Mouse (Mus musculus) erythroblast, embryonic 14.5 days (primary cell): ENCODE data around the gene Osbpl5. TPM values are rescaled to one million over a fixed set of nuclear protein-coding genes. Genes with fewer than 3 reads are reported as not detected.

Source experiments
- H3K27me3 ChIP-seq: 2 replicates; pipeline ENCODE4 v1.6.1; 2012; ENCODE audit warnings: inconsistent platforms; ENCODE audit not compliant: control insufficient read depth
- H3K36me3 ChIP-seq: 2 replicates; pipeline ENCODE4 v1.6.1; 2012; ENCODE audit warnings: mild to moderate bottlenecking, inconsistent platforms; ENCODE audit not compliant: control insufficient read depth
- H3K4me1 ChIP-seq: 2 replicates; pipeline ENCODE4 v1.6.1; 2012; ENCODE audit warnings: inconsistent platforms; ENCODE audit not compliant: control insufficient read depth
- H3K4me3 ChIP-seq: replicated peaks from 2 replicates; pipeline ENCODE3; 2012; ENCODE audit warnings: moderate library complexity, mild to moderate bottlenecking, inconsistent platforms
- H3K9me3 ChIP-seq: 2 replicates; pipeline ENCODE4 v1.6.1; 2012; ENCODE audit warnings: low read length, inconsistent platforms, mixed read lengths; ENCODE audit not compliant: control insufficient read depth
- GATA1 ChIP-seq: IDR thresholded peaks from 2 replicates; pipeline ENCODE4 v1.6.1; 2012; ENCODE audit warnings: low read length, inconsistent platforms, mixed read lengths
- TAL1 ChIP-seq: IDR thresholded peaks from 3 replicates; pipeline ENCODE4 v1.6.1; 2012; ENCODE audit warnings: low read length, inconsistent platforms, mixed read lengths
- polyA plus RNA-seq: library from polyadenylated mRNA; stranded (reverse); fragments of >175 nt; gene quantifications from 2 replicates; pipeline ENCODE4 v1.2.3, GENCODE M21; 2012

Gene Osbpl5
- polyA plus RNA-seq: 0.03 TPM in 1 of 2 replicates, not detected in the other

- Histone ChIP-seq H3K27me3 (peaks cover 18% of the 10 kb centered on the region), H3K4me3 (no peak within 1 kb of the TSS)
- TF ChIP-seq GATA1 (no peak), TAL1 (no peak)
These were observed at the start of gene Osbpl5 for GRCm38 (mm10) chr7:143756125-143757026. Osbpl5 (minus strand) TSS chr7:143756985.

DNA sequence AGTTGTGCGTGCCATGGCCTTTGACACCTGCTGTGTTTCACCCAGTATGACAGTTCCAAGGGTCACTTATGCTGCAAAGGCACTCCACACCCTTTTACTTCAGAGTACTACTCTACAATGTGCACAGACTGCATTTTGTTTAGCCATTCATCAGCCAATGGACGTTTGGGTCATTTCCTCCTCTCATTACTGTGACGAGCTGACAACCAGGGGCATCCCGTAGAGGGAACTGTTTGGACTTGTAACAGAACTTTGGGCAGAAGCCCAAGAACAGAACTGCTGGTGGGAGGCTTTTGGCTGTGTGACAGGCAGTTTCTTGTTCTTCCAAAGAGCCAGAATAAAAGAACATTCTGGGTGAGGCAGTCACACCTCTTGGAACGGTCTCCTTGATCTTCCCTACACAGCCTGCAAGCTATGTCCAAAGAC lies 48.4 kb upstream of the Osbpl5 start:
- H3K36me3 ChIP-seq: peaks cover 88% of the 10 kb centered on the region
- TF ChIP-seq TAL1 (no peak), GATA1 (no peak)

More at GRCm38 (mm10) chr7:143756125-143757026, at the start of gene Osbpl5:
- Histone ChIP-seq H3K4me1 (peaks cover 12% of the 10 kb centered on the region), H3K9me3 (no peaks in the 10 kb centered on the region), H3K36me3 (no peaks in the 10 kb centered on the region)

GRCm38 (mm10) chr7:143801195-143802065 lies 44.6 kb upstream of the Osbpl5 start:
- Histone ChIP-seq H3K4me3 (no peak overlapping the region), H3K4me1 (no peaks in the 10 kb centered on the region), H3K9me3 (no peaks in the 10 kb centered on the region), H3K36me3 (peaks cover 89% of the 10 kb centered on the region), H3K27me3 (no peaks in the 10 kb centered on the region)
- TF ChIP-seq TAL1 (no peak), GATA1 (no peak)

More for the DNA sequence above, 48.4 kb upstream of the Osbpl5 start:
- H3K4me3 ChIP-seq: no peak overlapping the region
- H3K27me3 ChIP-seq: no peaks in the 10 kb centered on the region
- H3K9me3 ChIP-seq: no peaks in the 10 kb centered on the region
- H3K4me1 ChIP-seq: no peaks in the 10 kb centered on the region

GRCm38 (mm10) chr7:143800770-143801169 lies 44.0 kb upstream of the Osbpl5 start:
- H3K4me1 ChIP-seq: no peaks in the 10 kb centered on the region
- H3K27me3 ChIP-seq: no peaks in the 10 kb centered on the region
- H3K4me3 ChIP-seq: no peak overlapping the region
- peaks cover 85% of the 10 kb centered on the region for H3K36me3 ChIP-seq
- no peak for TF ChIP-seq GATA1
- no peak for TF ChIP-seq TAL1
- no peaks in the 10 kb centered on the region for H3K9me3 ChIP-seq

- Histone ChIP-seq H3K9me3 (no peaks in the 10 kb centered on the region), H3K27me3 (no peaks in the 10 kb centered on the region), H3K4me3 (no peak overlapping the region), H3K36me3 (peaks cover 77% of the 10 kb centered on the region), H3K4me1 (no peaks in the 10 kb centered on the region)
- TF ChIP-seq TAL1: no peak
- TF ChIP-seq GATA1: no peak
These were observed 42.0 kb upstream of the Osbpl5 start for GRCm38 (mm10) chr7:143798783-143799182.

GRCm38 (mm10) chr7:143793121-143793520 lies 36.3 kb upstream of the Osbpl5 start:
- TF ChIP-seq TAL1 (no peak), GATA1 (no peak)
- H3K4me3 ChIP-seq: no peak overlapping the region
- peaks cover 22% of the 10 kb centered on the region for H3K36me3 ChIP-seq
- H3K9me3 ChIP-seq: peaks cover 4% of the 10 kb centered on the region
- no peaks in the 10 kb centered on the region for H3K27me3 ChIP-seq
- H3K4me1 ChIP-seq: no peaks in the 10 kb centered on the region

- Histone ChIP-seq H3K4me1 (no peaks in the 10 kb centered on the region), H3K27me3 (no peaks in the 10 kb centered on the region), H3K4me3 (no peak overlapping the region), H3K36me3 (peaks cover 16% of the 10 kb centered on the region), H3K9me3 (peaks cover 4% of the 10 kb centered on the region)
- TF ChIP-seq GATA1 (no peak), TAL1 (no peak)
These were observed 35.7 kb upstream of the Osbpl5 start for GRCm38 (mm10) chr7:143792336-143792985.

DNA sequence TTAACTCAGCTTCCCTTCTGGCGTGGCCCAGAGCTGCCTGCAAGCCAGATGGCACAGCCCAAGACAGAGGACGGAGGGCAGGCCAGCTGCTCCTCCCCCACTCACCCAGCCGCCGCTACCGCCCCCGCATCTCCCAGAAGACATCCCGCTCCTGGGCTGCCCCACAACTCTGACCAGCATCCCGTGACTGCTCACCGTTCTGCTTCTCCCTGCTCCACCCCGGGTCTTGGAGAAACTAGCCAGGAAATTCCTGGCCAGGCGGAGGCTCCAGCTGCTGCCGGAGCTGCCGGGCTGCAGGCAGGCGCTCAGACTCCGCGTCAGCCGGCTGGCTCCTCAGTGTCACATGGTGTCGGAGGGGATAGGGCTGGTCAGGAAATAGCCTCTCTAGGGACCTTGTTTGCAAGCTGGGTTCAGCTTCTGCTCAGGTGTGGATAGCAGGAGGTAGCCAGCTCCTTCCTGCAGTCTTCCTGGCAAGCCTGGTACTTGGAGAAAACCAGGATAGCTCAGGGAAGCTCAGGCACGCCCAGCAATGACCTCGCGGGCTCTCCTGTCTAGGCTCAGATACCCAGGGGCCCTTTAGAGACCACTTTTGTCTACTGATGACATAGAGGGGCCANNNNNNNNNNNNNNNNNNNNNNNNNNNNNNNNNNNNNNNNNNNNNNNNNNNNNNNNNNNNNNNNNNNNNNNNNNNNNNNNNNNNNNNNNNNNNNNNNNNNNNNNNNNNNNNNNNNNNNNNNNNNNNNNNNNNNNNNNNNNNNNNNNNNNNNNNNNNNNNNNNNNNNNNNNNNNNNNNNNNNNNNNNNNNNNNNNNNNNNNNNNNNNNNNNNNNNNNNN lies 27.4 kb upstream of the Osbpl5 start, which contains the start of gene Mrgpre:
TSS of gene Mrgpre (minus strand) at position 505 of the 834 bp plus-strand sequence.
- Histone ChIP-seq H3K4me3 (peak within 1 kb of the TSS; percentile 24), H3K27me3 (peaks cover 13% of the 10 kb centered on the region), H3K36me3 (no peaks in the 10 kb centered on the region; the same call in 1 of the 2 replicates), H3K4me1 (peaks cover 3% of the 10 kb centered on the region), H3K9me3 (no peaks in the 10 kb centered on the region)
- no peak for TF ChIP-seq TAL1
- no peak for TF ChIP-seq GATA1
